Mouse (Mus musculus): ENCODE measurements around the gene Tpra1. TPM values are rescaled to one million over a fixed set of nuclear protein-coding genes. Genes with fewer than 3 reads are reported as not detected.

Gene Tpra1
- polyA plus RNA-seq, 1 experiment: not detected

GRCm38 (mm10) chr6:88928576-88928975 lies 26.5 kb downstream of the Tpra1 start:
- TF ChIP-seq POLR2A (IDR thresholded peaks at IDR 0.05; ENCODE audit: insufficient read depth, low read depth, low read length) (no peak), CTCF (IDR thresholded peaks at IDR 0.05; ENCODE audit: insufficient read depth, low read depth, low read length) (no peak)
- peaks cover 74% of the 10 kb centered on the region for H3K4me1 ChIP-seq (ENCODE audit: control insufficient read depth, insufficient read depth, low read length)
- H3K27ac ChIP-seq (ENCODE audit: insufficient read depth, low read depth, low read length): no peak overlapping the region
- H3K4me3 ChIP-seq (ENCODE audit: insufficient read depth, low read depth, low read length): no peak overlapping the region
- WGBS: 70% methylated on average over 5 of the region's 5 CpGs

- 73% methylated on average over 6 of the region's 6 CpGs for WGBS
- H3K27ac ChIP-seq (ENCODE audit: insufficient read depth, low read depth, low read length): no peak overlapping the region
- peaks cover 76% of the 10 kb centered on the region for H3K4me1 ChIP-seq (ENCODE audit: control insufficient read depth, insufficient read depth, low read length)
These were observed 27.4 kb downstream of the Tpra1 start for GRCm38 (mm10) chr6:88929451-88929850.

GRCm38 (mm10) chr6:88930049-88930448 lies 28.0 kb downstream of the Tpra1 start:
- TF ChIP-seq POLR2A (IDR thresholded peaks at IDR 0.05; ENCODE audit: insufficient read depth, low read depth, low read length) (no peak), CTCF (IDR thresholded peaks at IDR 0.05; ENCODE audit: insufficient read depth, low read depth, low read length) (no peak)
- H3K4me1 ChIP-seq (ENCODE audit: control insufficient read depth, insufficient read depth, low read length): peaks cover 80% of the 10 kb centered on the region
- no peak overlapping the region for H3K4me3 ChIP-seq (ENCODE audit: insufficient read depth, low read depth, low read length)
- WGBS: 92% methylated on average over 7 of the region's 7 CpGs
- no peak overlapping the region for H3K27ac ChIP-seq (ENCODE audit: insufficient read depth, low read depth, low read length)

More at GRCm38 (mm10) chr6:88929451-88929850, 27.4 kb downstream of the Tpra1 start:
- TF ChIP-seq CTCF (IDR thresholded peaks at IDR 0.05; ENCODE audit: insufficient read depth, low read depth, low read length) (no peak), POLR2A (IDR thresholded peaks at IDR 0.05; ENCODE audit: insufficient read depth, low read depth, low read length) (no peak)
- H3K4me3 ChIP-seq (ENCODE audit: insufficient read depth, low read depth, low read length): no peak overlapping the region

GRCm38 (mm10) chr6:88931449-88931848 lies 29.4 kb downstream of the Tpra1 start:
- 86% methylated on average over 2 of the region's 2 CpGs for WGBS

GRCm38 (mm10) chr6:88934132-88934531 lies 32.1 kb downstream of the Tpra1 start:
- Histone ChIP-seq H3K4me1 (ENCODE audit: control insufficient read depth, insufficient read depth, low read length) (peaks cover 75% of the 10 kb centered on the region), H3K27ac (ENCODE audit: insufficient read depth, low read depth, low read length) (no peak overlapping the region), H3K4me3 (ENCODE audit: insufficient read depth, low read depth, low read length) (no peak overlapping the region)
- TF ChIP-seq CTCF (IDR thresholded peaks at IDR 0.05; ENCODE audit: insufficient read depth, low read depth, low read length) (no peak), POLR2A (IDR thresholded peaks at IDR 0.05; ENCODE audit: insufficient read depth, low read depth, low read length) (no peak)
- 77% methylated on average over 4 of the region's 4 CpGs for WGBS

More at GRCm38 (mm10) chr6:88931449-88931848, 29.4 kb downstream of the Tpra1 start:
- no peak overlapping the region for H3K27ac ChIP-seq (ENCODE audit: insufficient read depth, low read depth, low read length)
- peaks cover 76% of the 10 kb centered on the region for H3K4me1 ChIP-seq (ENCODE audit: control insufficient read depth, insufficient read depth, low read length)
- H3K4me3 ChIP-seq (ENCODE audit: insufficient read depth, low read depth, low read length): no peak overlapping the region
- TF ChIP-seq CTCF (IDR thresholded peaks at IDR 0.05; ENCODE audit: insufficient read depth, low read depth, low read length) (no peak), POLR2A (IDR thresholded peaks at IDR 0.05; ENCODE audit: insufficient read depth, low read depth, low read length) (no peak)

- Histone ChIP-seq H3K27ac (ENCODE audit: insufficient read depth, low read depth, low read length) (no peak overlapping the region), H3K4me1 (ENCODE audit: control insufficient read depth, insufficient read depth, low read length) (peaks cover 76% of the 10 kb centered on the region), H3K4me3 (ENCODE audit: insufficient read depth, low read depth, low read length) (no peak overlapping the region)
- TF ChIP-seq CTCF (IDR thresholded peaks at IDR 0.05; ENCODE audit: insufficient read depth, low read depth, low read length) (no peak), POLR2A (IDR thresholded peaks at IDR 0.05; ENCODE audit: insufficient read depth, low read depth, low read length) (no peak)
- WGBS: 20% methylated on average over 4 of the region's 4 CpGs
These were observed 32.8 kb downstream of the Tpra1 start for GRCm38 (mm10) chr6:88934816-88935215.

- 33% methylated on average over 4 of the region's 4 CpGs for WGBS
- Histone ChIP-seq H3K27ac (ENCODE audit: insufficient read depth, low read depth, low read length) (no peak overlapping the region), H3K4me1 (ENCODE audit: control insufficient read depth, insufficient read depth, low read length) (peaks cover 76% of the 10 kb centered on the region), H3K4me3 (ENCODE audit: insufficient read depth, low read depth, low read length) (no peak overlapping the region)
- TF ChIP-seq POLR2A (IDR thresholded peaks at IDR 0.05; ENCODE audit: insufficient read depth, low read depth, low read length) (no peak), CTCF (IDR thresholded peaks at IDR 0.05; ENCODE audit: insufficient read depth, low read depth, low read length) (no peak)
These were observed 33.8 kb downstream of the Tpra1 start for GRCm38 (mm10) chr6:88935735-88936276.

GRCm38 (mm10) chr6:88936342-88937213 lies 34.5 kb downstream of the Tpra1 start:
- TF ChIP-seq POLR2A (IDR thresholded peaks at IDR 0.05; ENCODE audit: insufficient read depth, low read depth, low read length): no peak
- no peak for TF ChIP-seq CTCF (IDR thresholded peaks at IDR 0.05; ENCODE audit: insufficient read depth, low read depth, low read length)
- H3K4me3 ChIP-seq (ENCODE audit: insufficient read depth, low read depth, low read length): no peak overlapping the region
- WGBS: 87% methylated on average over 13 of the region's 13 CpGs
- H3K4me1 ChIP-seq (ENCODE audit: control insufficient read depth, insufficient read depth, low read length): peaks cover 75% of the 10 kb centered on the region
- H3K27ac ChIP-seq (ENCODE audit: insufficient read depth, low read depth, low read length): no peak overlapping the region

- no peak for TF ChIP-seq POLR2A (IDR thresholded peaks at IDR 0.05; ENCODE audit: insufficient read depth, low read depth, low read length)
- TF ChIP-seq CTCF (IDR thresholded peaks at IDR 0.05; ENCODE audit: insufficient read depth, low read depth, low read length): no peak
- no peak overlapping the region for H3K27ac ChIP-seq (ENCODE audit: insufficient read depth, low read depth, low read length)
- H3K4me3 ChIP-seq (ENCODE audit: insufficient read depth, low read depth, low read length): no peak overlapping the region
- 66% methylated on average over 4 of the region's 4 CpGs for WGBS
- H3K4me1 ChIP-seq (ENCODE audit: control insufficient read depth, insufficient read depth, low read length): peaks cover 73% of the 10 kb centered on the region
These were observed 35.1 kb downstream of the Tpra1 start for GRCm38 (mm10) chr6:88937214-88937549.
